Comparison of ENCODE assay signal across 12 mouse cellular contexts in genomic region chr2:71227398-71227797, GRCm38 (mm10). TPM values are rescaled to one million over a fixed set of nuclear protein-coding genes. Genes with fewer than 3 reads are reported as not detected.
DNase-seq lines count a peak whose midpoint lies in the region; ATAC-seq lines count a peak whose summit lies in the region.
"Had no signal": no experiment of that assay in that cellular context is flagged by ENCODE, and none has a peak within 500 bp of the region (broad histone marks: within the 10 kb centered on the region; RNA-seq: fewer than 3 reads in every experiment).

No protein-coding gene starts in this region.

- no peak overlapping the region for H3K4me2 ChIP-seq in hindbrain, embryonic 14.5 days (replicated peaks)
- no peak overlapping the region for H3K4me2 ChIP-seq in hindbrain, embryonic 12.5 days (replicated peaks)
- H3K4me2 ChIP-seq in midbrain, embryonic 14.5 days (ENCODE audit: low read length), result no peak overlapping the region
- no peak overlapping the region for H3K4me2 ChIP-seq in midbrain, embryonic 15.5 days
- H3K4me2 ChIP-seq: lung, embryonic 15.5 days had no signal

- H3K9ac ChIP-seq in hindbrain, embryonic 14.5 days, result no peak overlapping the region
- no peak overlapping the region for H3K9ac ChIP-seq in hindbrain, embryonic 12.5 days
- no peak overlapping the region for H3K9ac ChIP-seq in midbrain, embryonic 14.5 days (replicated peaks; ENCODE audit: low read length)
- H3K9ac ChIP-seq in midbrain, embryonic 15.5 days, result no peak overlapping the region
- H3K9ac ChIP-seq: lung, embryonic 15.5 days had no signal

- no peak overlapping the region for H3K27ac ChIP-seq in hindbrain, embryonic 14.5 days
- H3K27ac ChIP-seq in hindbrain, embryonic 12.5 days, result no peak overlapping the region
- no peak overlapping the region for H3K27ac ChIP-seq in midbrain, embryonic 14.5 days (replicated peaks; ENCODE audit: low read depth, low read length)
- no peak overlapping the region for H3K27ac ChIP-seq in midbrain, embryonic 15.5 days
- H3K27ac ChIP-seq: hindbrain, embryonic 10.5 days; lung, embryonic 15.5 days had no signal

- WGBS in hindbrain, embryonic 14.5 days, result 35% methylated on average over 1 of the region's 1 CpGs
- 57% methylated on average over 1 of the region's 1 CpGs for WGBS in hindbrain, embryonic 12.5 days
- 49% methylated on average over 1 of the region's 1 CpGs for WGBS in midbrain, embryonic 14.5 days
- 25% methylated on average over 1 of the region's 1 CpGs for WGBS in midbrain, embryonic 15.5 days

- DNase-seq in hindbrain, embryonic 14.5 days (ENCODE audit: low spot score), result peak; percentile 55
- peak; percentile 65 for DNase-seq in midbrain, embryonic 14.5 days
- peak; percentile 67 for DNase-seq in NIH3T3 (ENCODE audit: low read depth)
- DNase-seq in urinary bladder, postnatal 4 days (ENCODE audit: low spot score in 2 of 2), result no peak
- DNase-seq in left cerebral cortex, postnatal 14 days (ENCODE audit: low spot score in 2 of 2), result no peak
- DNase-seq: adrenal gland, postnatal 25 days; cerebellum, adult 8-10 months; kidney, postnatal 14 days had no signal

- H3K36me3 ChIP-seq in hindbrain, embryonic 14.5 days (replicated peaks; ENCODE audit: control insufficient read depth, insufficient read depth), result peaks cover 53% of the 10 kb centered on the region
- H3K36me3 ChIP-seq in hindbrain, embryonic 12.5 days, result peaks cover 47% of the 10 kb centered on the region
- H3K36me3 ChIP-seq in midbrain, embryonic 14.5 days (ENCODE audit: control insufficient read depth, insufficient read depth, low read length), result peaks cover 48% of the 10 kb centered on the region
- peaks cover 20% of the 10 kb centered on the region for H3K36me3 ChIP-seq in midbrain, embryonic 15.5 days (replicated peaks)

- no peaks in the 10 kb centered on the region for H3K27me3 ChIP-seq in hindbrain, embryonic 14.5 days (ENCODE audit: control insufficient read depth, insufficient read depth, low read length)
- no peaks in the 10 kb centered on the region for H3K27me3 ChIP-seq in hindbrain, embryonic 12.5 days
- no peaks in the 10 kb centered on the region for H3K27me3 ChIP-seq in midbrain, embryonic 14.5 days (ENCODE audit: control insufficient read depth, insufficient read depth, low read length)
- H3K27me3 ChIP-seq in midbrain, embryonic 15.5 days (replicated peaks), result no peaks in the 10 kb centered on the region
- H3K27me3 ChIP-seq: lung, embryonic 15.5 days had no signal

- H3K4me3 ChIP-seq in hindbrain, embryonic 14.5 days (replicated peaks; ENCODE audit: low read length), result no peak overlapping the region
- no peak overlapping the region for H3K4me3 ChIP-seq in hindbrain, embryonic 12.5 days
- H3K4me3 ChIP-seq in midbrain, embryonic 14.5 days (replicated peaks; ENCODE audit: low read depth, low read length), result no peak overlapping the region
- no peak overlapping the region for H3K4me3 ChIP-seq in midbrain, embryonic 15.5 days
- H3K4me3 ChIP-seq: hindbrain, embryonic 10.5 days; lung, embryonic 15.5 days had no signal

- no peaks in the 10 kb centered on the region for H3K9me3 ChIP-seq in hindbrain, embryonic 14.5 days (ENCODE audit: control insufficient read depth, low read length)
- H3K9me3 ChIP-seq in hindbrain, embryonic 12.5 days (replicated peaks), result no peaks in the 10 kb centered on the region
- H3K9me3 ChIP-seq in midbrain, embryonic 14.5 days (ENCODE audit: control insufficient read depth, low read length), result no peaks in the 10 kb centered on the region
- no peaks in the 10 kb centered on the region for H3K9me3 ChIP-seq in midbrain, embryonic 15.5 days
- H3K9me3 ChIP-seq: hindbrain, embryonic 10.5 days; lung, embryonic 15.5 days had no signal

- intact Hi-C loops in left cerebral cortex, postnatal 14 days (cut with DNase I), result no loop called here

- no peaks in the 10 kb centered on the region for H3K4me1 ChIP-seq in hindbrain, embryonic 14.5 days (replicated peaks; ENCODE audit: control insufficient read depth, insufficient read depth, low read length)
- no peaks in the 10 kb centered on the region for H3K4me1 ChIP-seq in hindbrain, embryonic 12.5 days
- 0 out of 2 replicates have a peak, but pooled peaks cover 2% of the 10 kb centered on the region for H3K4me1 ChIP-seq in midbrain, embryonic 14.5 days (ENCODE audit: control insufficient read depth, insufficient read depth, low read length)
- H3K4me1 ChIP-seq in midbrain, embryonic 15.5 days, result no peaks in the 10 kb centered on the region
- H3K4me1 ChIP-seq: hindbrain, embryonic 10.5 days; lung, embryonic 15.5 days had no signal

- no peak for ATAC-seq in hindbrain, embryonic 14.5 days (ENCODE audit: low FRiP score)
- ATAC-seq in hindbrain, embryonic 12.5 days (ENCODE audit: low FRiP score), result no peak
- ATAC-seq in midbrain, embryonic 14.5 days (ENCODE audit: low FRiP score, low TSS enrichment), result no peak
- no peak for ATAC-seq in midbrain, embryonic 15.5 days (replicated peaks)

RNA-seq across cellular contexts. Expression of gene Dync1i2, which starts 15.9 kb away (rescaled TPM):
- 224 and 227 TPM in 2 replicates for polyA plus RNA-seq in hindbrain, embryonic 14.5 days (2014; fragmentation: Nextera tagmentation; extraction: Ambion mirVana)
- 177 and 200 TPM in 2 replicates for polyA plus RNA-seq in hindbrain, embryonic 12.5 days (2016; fragmentation: Nextera tagmentation; extraction: Ambion mirVana)
- polyA plus RNA-seq in midbrain, embryonic 14.5 days (2014; fragmentation: Nextera tagmentation; extraction: Ambion mirVana), result 184 and 231 TPM in 2 replicates
- polyA plus RNA-seq in midbrain, embryonic 15.5 days (2015; fragmentation: Nextera tagmentation; extraction: Ambion mirVana), result 171 and 181 TPM in 2 replicates
- 100 to 1,000 TPM; 137 to 146 TPM for total RNA-seq in left cerebral cortex, postnatal 14 days (2021)

Comparison
In these comparisons a context has a peak if more than half of its experiments do, and no peak if none do; other contexts are left out.
1. DNase-seq: peak in hindbrain, embryonic 14.5 days (single experiment), midbrain, embryonic 14.5 days (single experiment) and NIH3T3 (single experiment); none in urinary bladder, postnatal 4 days (0 of 2) and left cerebral cortex, postnatal 14 days (0 of 2).